Mouse (Mus musculus): ENCODE measurements around the gene Uqcc2. TPM values are rescaled to one million over a fixed set of nuclear protein-coding genes. Genes with fewer than 3 reads are reported as not detected.

Uqcc2 gene
- polyA plus RNA-seq (2012; rRNA removed): 49.1 and 73.4 TPM in 2 replicates

GRCm38 (mm10) chr17:27133551-27134141 lies at the start of gene Uqcc2:
Gene Uqcc2, minus strand, starts transcription at chr17:27133916.
- Histone ChIP-seq H3K4me1 (ENCODE audit: control insufficient read depth, insufficient read depth, insufficient read length) (peaks cover 6% of the 10 kb centered on the region; the same call in 1 of the 2 replicates), H3K27ac (ENCODE audit: insufficient read depth, low read length) (peak within 1 kb of the TSS; percentile 80), H3K4me3 (ENCODE audit: extremely low read depth, insufficient read depth, insufficient read length) (peak within 1 kb of the TSS; percentile 73), H3K27me3 (ENCODE audit: control insufficient read depth, insufficient read depth, low read length) (no peaks in the 10 kb centered on the region), H3K36me3 (ENCODE audit: control insufficient read depth, insufficient read depth, low read length) (no peaks in the 10 kb centered on the region)
- under 1% methylated on average over 46 of the region's 46 CpGs for WGBS
- peak; percentile 62; the same call in 1 of the 2 replicates for TF ChIP-seq CTCF (IDR thresholded peaks at IDR 0.05; ENCODE audit: extremely low read depth, insufficient read depth, insufficient read length, insufficient replicate concordance)
- peak; percentile 53 for TF ChIP-seq POLR2A (IDR thresholded peaks at IDR 0.05; ENCODE audit: low read depth, low read length)
- DNase-seq (ENCODE audit: low read depth in 1 of 2, low spot score in 2 of 2): peak; percentile 94 to 98

GRCm38 (mm10) chr17:27182401-27182800 lies 48.7 kb upstream of the Uqcc2 start:
- no peak overlapping the region for H3K4me3 ChIP-seq (ENCODE audit: extremely low read depth, insufficient read depth, insufficient read length)
- TF ChIP-seq POLR2A (IDR thresholded peaks at IDR 0.05; ENCODE audit: low read depth, low read length) (no peak), CTCF (IDR thresholded peaks at IDR 0.05; ENCODE audit: extremely low read depth, insufficient read depth, insufficient read length, insufficient replicate concordance) (no peak)
- no peaks in the 10 kb centered on the region for H3K36me3 ChIP-seq (ENCODE audit: control insufficient read depth, insufficient read depth, low read length)
- no peak overlapping the region for H3K27ac ChIP-seq (ENCODE audit: insufficient read depth, low read length)
- no peak for DNase-seq (ENCODE audit: low read depth in 1 of 2, low spot score in 2 of 2)
- no peaks in the 10 kb centered on the region for H3K27me3 ChIP-seq (ENCODE audit: control insufficient read depth, insufficient read depth, low read length)
- peaks cover 2% of the 10 kb centered on the region; the same call in 1 of the 2 replicates for H3K4me1 ChIP-seq (ENCODE audit: control insufficient read depth, insufficient read depth, insufficient read length)
- 86% methylated on average over 5 of the region's 5 CpGs for WGBS

- H3K27me3 ChIP-seq (ENCODE audit: control insufficient read depth, insufficient read depth, low read length): no peaks in the 10 kb centered on the region
- TF ChIP-seq CTCF (IDR thresholded peaks at IDR 0.05; ENCODE audit: extremely low read depth, insufficient read depth, insufficient read length, insufficient replicate concordance) (no peak), POLR2A (IDR thresholded peaks at IDR 0.05; ENCODE audit: low read depth, low read length) (no peak)
- DNase-seq (ENCODE audit: low read depth in 1 of 2, low spot score in 2 of 2): no peak
- no peak overlapping the region for H3K4me3 ChIP-seq (ENCODE audit: extremely low read depth, insufficient read depth, insufficient read length)
- H3K4me1 ChIP-seq (ENCODE audit: control insufficient read depth, insufficient read depth, insufficient read length): peaks cover 2% of the 10 kb centered on the region; the same call in 1 of the 2 replicates
- WGBS: 65% methylated on average over 3 of the region's 3 CpGs
- H3K27ac ChIP-seq (ENCODE audit: insufficient read depth, low read length): no peak overlapping the region
- H3K36me3 ChIP-seq (ENCODE audit: control insufficient read depth, insufficient read depth, low read length): no peaks in the 10 kb centered on the region
These were observed 48.0 kb upstream of the Uqcc2 start for GRCm38 (mm10) chr17:27181666-27182065.

- DNase-seq (ENCODE audit: low read depth in 1 of 2, low spot score in 2 of 2): no peak
- H3K4me3 ChIP-seq (ENCODE audit: extremely low read depth, insufficient read depth, insufficient read length): no peak overlapping the region
- TF ChIP-seq CTCF (IDR thresholded peaks at IDR 0.05; ENCODE audit: extremely low read depth, insufficient read depth, insufficient read length, insufficient replicate concordance) (no peak), POLR2A (IDR thresholded peaks at IDR 0.05; ENCODE audit: low read depth, low read length) (no peak)
- no peaks in the 10 kb centered on the region for H3K27me3 ChIP-seq (ENCODE audit: control insufficient read depth, insufficient read depth, low read length)
- H3K36me3 ChIP-seq (ENCODE audit: control insufficient read depth, insufficient read depth, low read length): no peaks in the 10 kb centered on the region
- 37% methylated on average over 12 of the region's 12 CpGs for WGBS
- H3K27ac ChIP-seq (ENCODE audit: insufficient read depth, low read length): peak overlapping the region; percentile 19; the same call in 1 of the 2 replicates
- H3K4me1 ChIP-seq (ENCODE audit: control insufficient read depth, insufficient read depth, insufficient read length): peaks cover 2% of the 10 kb centered on the region; the same call in 1 of the 2 replicates
These were observed 46.1 kb upstream of the Uqcc2 start for GRCm38 (mm10) chr17:27179681-27180280.

- Histone ChIP-seq H3K4me1 (ENCODE audit: control insufficient read depth, insufficient read depth, insufficient read length) (peaks cover 2% of the 10 kb centered on the region; the same call in 1 of the 2 replicates), H3K4me3 (ENCODE audit: extremely low read depth, insufficient read depth, insufficient read length) (no peak overlapping the region), H3K27me3 (ENCODE audit: control insufficient read depth, insufficient read depth, low read length) (no peaks in the 10 kb centered on the region), H3K36me3 (ENCODE audit: control insufficient read depth, insufficient read depth, low read length) (no peaks in the 10 kb centered on the region), H3K27ac (ENCODE audit: insufficient read depth, low read length) (no peak overlapping the region)
- DNase-seq (ENCODE audit: low read depth in 1 of 2, low spot score in 2 of 2): no peak
- TF ChIP-seq CTCF (IDR thresholded peaks at IDR 0.05; ENCODE audit: extremely low read depth, insufficient read depth, insufficient read length, insufficient replicate concordance) (no peak), POLR2A (IDR thresholded peaks at IDR 0.05; ENCODE audit: low read depth, low read length) (no peak)
- 95% methylated on average over 17 of the region's 17 CpGs for WGBS
These were observed 44.9 kb upstream of the Uqcc2 start for GRCm38 (mm10) chr17:27178427-27179177.

- no peak for TF ChIP-seq POLR2A (IDR thresholded peaks at IDR 0.05; ENCODE audit: low read depth, low read length)
- Histone ChIP-seq H3K4me3 (ENCODE audit: extremely low read depth, insufficient read depth, insufficient read length) (no peak overlapping the region), H3K27ac (ENCODE audit: insufficient read depth, low read length) (no peak overlapping the region), H3K36me3 (ENCODE audit: control insufficient read depth, insufficient read depth, low read length) (no peaks in the 10 kb centered on the region), H3K27me3 (ENCODE audit: control insufficient read depth, insufficient read depth, low read length) (no peaks in the 10 kb centered on the region), H3K4me1 (ENCODE audit: control insufficient read depth, insufficient read depth, insufficient read length) (peaks cover 2% of the 10 kb centered on the region; the same call in 1 of the 2 replicates)
- no peak for DNase-seq (ENCODE audit: low read depth in 1 of 2, low spot score in 2 of 2)
- WGBS: 90% methylated on average over 9 of the region's 9 CpGs
These were observed 44.3 kb upstream of the Uqcc2 start for GRCm38 (mm10) chr17:27178019-27178418.
